Mouse (Mus musculus) adipocyte (in vitro differentiated cells): Measurements from ENCODE around the gene Scfd2.

ENCODE experiments used
- DNase-seq: peaks from one replicate; pipeline ENCODE4 v3.0.0-alpha.2; 2016; ENCODE audit warnings: low spot score

Gene Scfd2

DNA sequence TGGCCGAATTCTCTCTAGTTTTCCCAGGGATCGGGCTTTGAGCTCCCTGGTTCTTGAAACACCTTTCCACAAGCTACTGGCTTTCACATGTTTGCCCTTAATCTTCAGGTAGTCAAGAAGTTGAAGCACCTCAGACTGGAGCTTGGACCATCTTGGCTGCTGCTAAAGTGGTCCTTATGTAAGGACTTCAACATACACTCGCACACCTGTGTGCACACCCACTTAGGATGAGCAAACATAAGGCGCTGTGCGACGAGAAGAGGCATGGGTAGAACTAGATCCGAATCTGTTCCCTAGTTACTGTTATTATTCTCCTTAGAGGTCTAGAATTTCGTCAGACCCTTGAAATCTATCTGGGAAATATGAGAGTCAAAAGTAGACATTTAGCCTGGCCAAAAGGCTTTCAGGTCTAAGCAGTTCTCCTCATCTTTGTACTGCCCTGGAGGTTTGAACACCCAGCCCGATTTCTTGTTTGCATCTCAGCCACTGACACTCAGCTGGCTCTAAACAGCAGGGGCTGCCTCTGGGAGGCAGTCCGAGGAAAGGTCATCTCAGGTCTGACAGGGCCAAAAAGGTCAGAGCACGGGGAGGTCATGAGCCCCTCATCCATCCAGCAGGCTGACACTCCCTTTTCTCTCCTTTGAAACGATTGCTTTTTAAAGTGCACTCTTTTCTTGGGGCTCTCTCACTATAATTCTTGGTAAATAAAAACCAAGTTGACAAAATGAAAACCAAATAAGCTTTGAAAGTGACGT lies 290.5 kb downstream of the Scfd2 start:
- DNase-seq, result no peak

DNA sequence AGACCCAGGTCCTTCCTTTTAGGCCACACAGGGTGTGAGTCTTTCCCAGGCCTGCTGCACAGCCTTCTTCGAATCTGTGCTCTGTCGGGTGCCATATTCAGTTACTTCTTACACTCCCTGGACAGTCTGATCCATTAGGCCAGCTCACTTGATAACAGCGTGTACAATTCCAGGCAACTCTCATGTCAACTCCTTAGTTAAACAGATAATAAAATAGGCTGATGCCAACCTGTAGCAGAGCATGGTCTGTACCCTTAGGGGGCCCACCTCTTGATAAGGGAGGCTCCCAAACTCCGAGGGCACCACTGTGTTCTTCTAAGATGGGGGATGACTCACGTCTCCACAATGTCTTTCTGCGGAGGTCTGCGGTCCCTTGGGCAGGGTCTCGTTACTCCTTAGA lies 291.3 kb downstream of the Scfd2 start:
- no peak for DNase-seq

DNA sequence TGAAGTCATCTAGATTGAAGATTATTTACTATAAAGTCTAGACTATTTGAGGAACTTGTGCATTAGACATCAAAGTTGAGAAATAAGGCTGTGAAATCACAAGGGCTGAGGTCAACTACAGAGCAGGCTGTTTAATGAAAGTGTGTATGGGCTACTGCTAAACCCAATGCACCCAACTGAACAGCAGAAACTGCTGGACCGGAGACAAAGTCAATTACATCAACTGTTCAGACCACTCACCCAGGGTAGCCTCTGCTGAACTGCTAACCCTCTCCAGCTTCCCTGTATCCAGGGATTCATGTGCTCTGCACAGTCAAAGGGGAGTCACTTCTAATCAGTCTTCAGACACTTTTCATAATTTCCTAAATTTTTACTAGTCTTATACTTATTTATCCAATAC lies 292.2 kb downstream of the Scfd2 start:
- no peak for DNase-seq

DNA sequence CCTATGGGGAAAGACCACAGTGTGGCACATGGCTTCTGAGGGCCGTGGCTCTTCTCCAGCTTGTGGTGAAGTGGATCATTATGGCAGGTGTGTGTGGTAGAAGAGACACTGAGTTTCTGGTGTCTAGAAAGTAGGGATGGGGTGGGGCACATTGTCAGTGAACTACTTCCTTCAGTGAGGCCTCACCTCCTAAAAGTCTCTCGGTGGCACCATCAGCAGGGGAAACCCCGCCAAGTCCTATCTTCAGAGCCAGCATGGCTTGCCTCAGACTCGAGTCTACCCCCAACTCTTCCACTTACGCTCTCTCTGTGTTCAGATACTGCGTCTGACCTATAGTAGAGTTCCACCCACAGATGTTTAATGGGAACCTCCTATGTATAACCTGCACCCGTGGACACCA lies 297.8 kb downstream of the Scfd2 start:
- DNase-seq, result no peak

DNA sequence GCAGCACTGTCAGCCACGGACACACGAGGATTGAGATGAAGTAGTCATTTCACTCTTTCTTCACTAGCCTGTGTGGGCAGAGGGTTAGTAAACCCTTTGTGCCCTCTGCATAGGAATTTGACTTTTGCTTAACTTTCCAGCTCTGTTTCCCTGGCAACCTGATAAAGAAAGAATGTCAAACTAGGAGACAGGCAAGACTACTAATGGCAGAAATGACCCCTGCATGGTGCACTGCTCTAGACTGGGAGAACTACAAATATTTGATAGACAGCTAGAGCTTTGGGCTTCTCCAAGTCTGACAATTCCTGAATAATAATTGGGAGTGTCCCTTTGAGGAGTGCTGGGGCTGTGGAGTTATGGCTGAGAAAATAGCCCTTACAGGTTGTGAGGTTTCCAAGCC lies 301.0 kb downstream of the Scfd2 start:
- DNase-seq, result peak; percentile 66

DNA sequence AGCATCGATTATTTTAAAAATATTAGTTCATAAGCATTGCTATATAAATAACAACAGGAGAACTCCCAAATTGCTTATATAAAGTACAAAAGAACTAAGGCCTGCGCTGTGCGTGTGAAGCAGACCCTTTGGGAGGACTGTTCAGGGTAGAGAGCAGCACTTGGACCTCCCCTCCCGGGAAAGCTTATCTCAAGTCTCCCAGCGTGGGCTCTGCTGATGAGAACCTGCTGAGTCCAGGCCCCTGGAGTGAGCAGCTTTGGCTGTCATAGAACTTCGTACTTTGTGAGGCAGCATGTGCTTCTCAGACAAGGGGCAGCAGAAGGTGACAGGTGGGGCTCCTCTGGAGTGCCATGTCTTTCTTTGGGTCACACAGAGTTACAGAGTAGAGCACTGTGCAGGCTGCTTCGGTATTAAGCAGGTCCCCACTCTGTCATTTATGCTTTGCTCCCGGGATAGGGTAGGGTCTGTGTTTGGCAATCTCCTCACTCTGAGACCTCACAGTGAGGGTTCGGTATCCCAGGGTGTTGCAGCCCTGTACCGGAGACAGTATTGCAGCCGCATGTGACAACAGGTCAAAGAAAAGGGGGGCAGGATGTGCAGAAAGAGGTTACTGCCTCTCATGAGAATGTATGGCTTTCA lies 301.7 kb downstream of the Scfd2 start:
- no peak for DNase-seq

DNA sequence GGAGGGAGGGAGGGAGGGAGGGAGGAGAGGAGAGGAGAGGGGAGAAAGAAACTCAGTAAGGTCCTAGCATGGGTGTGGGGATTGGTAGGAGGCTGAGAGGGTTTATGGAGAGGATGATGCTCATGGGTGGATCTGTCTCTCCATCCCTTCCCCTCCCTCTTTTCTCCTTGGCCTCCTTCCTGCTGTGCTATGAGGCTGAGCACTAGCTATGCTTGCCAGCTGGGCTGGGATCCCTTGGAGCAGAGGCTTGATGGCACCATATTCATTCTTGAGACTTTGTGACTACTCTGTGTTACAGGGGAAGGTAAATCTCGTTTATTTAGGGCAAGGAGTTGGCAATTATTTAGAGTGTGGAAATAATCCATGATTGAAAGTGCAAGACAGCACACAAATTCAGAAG lies 302.6 kb downstream of the Scfd2 start:
- peak; percentile 67 for DNase-seq

DNA sequence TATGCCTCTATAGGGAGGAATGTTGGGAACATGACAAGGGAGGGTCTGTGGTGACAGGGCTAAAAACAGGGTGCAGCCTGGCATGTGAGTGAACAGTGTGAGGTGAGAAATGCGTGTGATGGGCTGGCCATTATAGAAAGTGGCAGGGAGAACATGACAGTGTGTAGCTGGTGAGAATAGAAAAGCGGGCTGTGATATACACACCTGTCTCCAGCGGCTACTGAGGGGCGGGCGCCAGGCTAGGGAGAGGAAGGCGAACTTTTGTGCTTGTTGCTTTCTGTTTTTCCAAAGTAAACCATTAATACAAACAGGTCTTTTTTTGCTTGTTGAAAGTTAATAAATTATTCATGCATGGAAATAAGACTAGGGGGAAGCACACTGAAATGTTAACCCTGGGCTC lies 304.2 kb downstream of the Scfd2 start:
- DNase-seq, result no peak

DNA sequence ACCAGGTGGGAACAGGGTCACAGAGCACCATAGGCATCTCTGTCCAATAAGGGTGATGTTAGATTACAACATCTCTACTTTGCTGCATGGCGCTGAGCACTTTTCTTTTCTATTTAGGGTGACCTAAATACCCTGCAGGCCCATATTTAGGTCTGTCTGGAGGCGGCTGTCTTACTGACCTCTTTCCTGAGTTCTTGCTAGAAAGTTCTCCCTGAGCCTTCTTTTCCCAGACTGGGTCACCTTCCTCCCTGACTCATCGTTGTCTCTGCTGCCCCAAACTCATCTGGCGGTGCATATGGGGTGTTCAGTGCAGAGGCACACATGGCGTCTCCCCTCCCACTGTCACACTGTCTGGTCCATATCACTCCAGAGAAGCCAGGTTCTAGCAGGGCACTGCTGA lies 305.4 kb downstream of the Scfd2 start:
- no peak for DNase-seq

DNA sequence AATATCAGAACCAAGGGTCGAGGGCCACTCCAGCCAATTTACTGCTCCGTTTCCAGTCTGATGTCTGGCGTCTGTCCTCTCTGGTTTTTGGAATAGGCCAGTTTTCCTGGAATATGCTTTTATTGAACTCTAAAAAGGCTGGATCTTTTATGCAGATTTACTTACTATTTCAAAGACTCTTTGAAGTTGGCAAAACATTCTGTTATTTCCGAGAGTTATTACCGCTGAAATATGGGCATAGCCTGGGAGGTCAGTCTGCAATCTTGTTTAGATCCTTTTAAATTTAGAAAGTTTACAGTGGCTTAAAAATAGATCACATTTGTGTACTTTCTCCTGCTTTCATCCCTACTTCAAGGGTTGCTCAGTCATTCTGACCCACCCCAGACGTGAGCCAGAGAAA lies 307.1 kb downstream of the Scfd2 start:
- no peak for DNase-seq

DNA sequence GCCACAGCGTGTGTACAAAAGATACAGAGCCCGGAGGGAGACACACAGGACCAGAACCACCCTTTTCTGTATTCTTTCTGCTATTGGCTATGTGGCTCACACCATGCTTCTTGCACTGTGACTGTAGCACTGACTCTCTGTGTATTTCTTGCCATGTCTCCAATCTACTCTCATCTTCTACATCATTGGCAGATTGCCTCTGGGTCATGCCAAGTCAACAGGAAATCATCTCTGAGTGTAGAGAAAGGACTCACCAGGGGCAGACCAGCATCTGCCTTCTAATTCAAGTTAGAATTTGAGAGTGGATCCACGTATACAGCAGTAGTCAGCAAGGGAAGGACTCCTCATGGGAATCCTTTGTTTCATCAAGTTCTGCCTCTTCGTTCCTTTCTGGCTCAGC lies 308.9 kb downstream of the Scfd2 start:
- peak; percentile 85 for DNase-seq

DNA sequence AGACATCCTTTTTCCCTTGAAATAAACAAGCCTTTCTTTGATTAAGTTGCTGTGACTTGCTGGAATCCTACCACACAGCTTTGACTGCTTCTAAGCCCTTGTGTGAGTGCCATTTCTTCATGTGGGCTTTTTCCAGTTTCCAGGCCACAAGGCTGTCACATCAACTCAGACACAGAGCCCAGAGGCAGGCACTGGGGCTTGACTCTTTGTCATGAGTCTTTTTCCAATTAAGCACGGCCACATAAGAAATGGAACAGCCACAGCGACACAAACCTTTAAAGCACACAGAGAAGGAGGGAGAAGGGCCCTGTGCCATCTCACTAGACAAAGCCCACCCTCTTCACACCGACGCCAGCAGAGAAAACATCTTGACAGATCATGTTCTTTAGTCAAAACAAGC lies 313.0 kb downstream of the Scfd2 start:
- DNase-seq, result no peak

DNA sequence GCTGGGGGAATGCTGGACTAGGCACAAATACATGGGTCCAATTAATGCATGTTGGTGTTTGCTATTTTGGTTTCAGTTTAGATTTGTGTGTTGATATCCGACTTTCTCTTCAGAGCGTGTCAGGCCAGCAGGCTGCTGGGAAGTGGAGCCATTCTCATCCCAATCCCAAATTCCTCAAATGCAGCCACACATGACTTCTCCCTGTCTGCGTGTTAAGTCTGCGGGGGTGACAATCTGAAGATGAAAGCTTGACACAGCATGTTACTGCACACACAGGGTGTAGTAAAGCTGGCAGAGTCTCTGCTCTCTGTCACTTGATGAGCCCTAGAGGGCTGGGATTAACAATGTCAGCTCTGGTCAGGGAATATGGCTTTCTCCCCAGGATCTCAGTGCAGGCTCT lies 316.4 kb downstream of the Scfd2 start:
- no peak for DNase-seq

DNA sequence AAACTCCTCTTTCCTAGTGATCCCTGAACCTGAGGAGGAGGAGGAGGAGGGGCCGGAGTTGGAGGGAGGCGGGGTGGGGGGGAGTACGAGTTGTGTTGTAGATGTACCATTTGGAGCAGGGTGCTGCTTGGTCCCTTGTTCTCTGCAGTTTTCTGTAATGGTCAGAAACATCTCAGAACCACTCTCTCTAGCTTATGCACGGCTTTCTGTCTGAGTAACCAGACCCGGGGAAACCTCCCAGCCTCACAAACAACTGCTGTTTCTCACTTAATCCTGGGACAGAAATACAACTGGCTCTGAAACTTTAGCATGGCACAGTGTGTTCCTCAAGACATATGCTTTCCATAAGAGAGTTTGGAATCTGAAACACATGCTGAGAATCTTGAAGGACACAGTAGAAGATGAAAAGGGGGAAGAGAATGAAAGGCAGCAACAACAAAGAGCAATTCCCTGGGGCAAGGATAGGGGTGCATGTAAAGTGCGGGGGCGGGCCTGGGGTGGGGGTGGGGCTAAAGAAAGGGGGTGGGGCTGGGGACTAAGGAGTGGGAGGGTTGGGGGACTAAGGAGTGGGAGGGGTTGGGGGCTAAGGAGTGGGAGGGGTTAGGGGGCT lies 317.0 kb downstream of the Scfd2 start:
- DNase-seq, result no peak

DNA sequence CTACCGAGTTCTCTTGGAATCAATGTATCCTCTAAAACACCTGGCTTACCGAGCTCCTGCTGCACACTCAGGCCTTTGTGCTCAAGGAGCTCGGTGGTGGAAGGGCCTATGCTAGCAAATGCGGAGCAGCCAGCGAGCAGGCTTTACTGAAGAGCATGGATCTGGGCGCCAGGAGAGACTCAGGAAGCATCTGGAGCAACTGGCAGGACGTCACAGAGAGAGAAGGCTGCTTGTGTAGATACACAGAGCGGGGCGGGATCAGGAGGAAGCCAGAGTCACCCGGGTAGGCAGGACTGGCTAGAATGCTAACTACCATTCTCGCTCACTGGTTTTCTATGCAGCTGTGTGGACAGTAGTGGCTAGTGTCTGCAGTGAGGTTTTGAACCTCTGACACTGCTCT lies 320.2 kb downstream of the Scfd2 start:
- DNase-seq, result no peak

DNA sequence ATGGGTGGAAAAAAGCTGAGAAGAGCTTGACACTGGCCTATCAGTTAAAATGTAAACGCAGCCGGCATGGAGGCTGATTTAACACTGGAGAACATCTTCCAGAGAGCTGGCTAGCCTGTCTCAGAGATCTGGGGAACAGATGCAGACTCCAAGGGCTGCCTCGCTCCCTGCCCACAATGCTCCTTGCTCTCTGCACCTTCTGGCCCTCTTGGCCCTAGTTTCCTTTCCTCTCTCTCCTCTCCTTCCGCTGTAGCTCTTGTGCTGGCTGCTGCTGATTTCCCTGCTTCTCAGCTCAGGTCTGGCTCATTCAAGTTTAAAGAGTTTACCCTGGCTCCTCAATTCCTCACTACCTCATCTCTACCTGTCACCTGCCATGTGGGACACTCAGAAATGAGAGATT lies 321.9 kb downstream of the Scfd2 start:
- DNase-seq, result peak; percentile 70

DNA sequence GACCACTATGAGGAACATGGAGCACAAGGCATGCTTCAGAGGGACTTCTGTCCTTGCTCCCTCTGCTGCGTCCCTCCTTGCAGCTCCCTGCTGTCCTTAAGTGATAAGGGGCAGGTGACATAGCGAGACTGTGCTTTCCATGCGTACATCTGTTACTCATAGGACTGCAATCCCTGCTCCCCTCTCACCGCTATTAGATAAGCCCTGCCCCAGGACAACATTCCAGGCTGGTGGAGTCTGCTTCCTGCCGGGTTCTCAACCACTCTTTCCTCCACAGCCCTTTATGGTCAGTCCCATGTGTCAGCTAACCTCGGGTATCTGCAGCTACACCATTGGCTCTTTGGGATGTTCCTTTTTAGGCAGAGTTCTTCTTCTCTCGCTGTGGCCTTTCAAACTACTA lies 323.1 kb downstream of the Scfd2 start:
- DNase-seq, result no peak

DNA sequence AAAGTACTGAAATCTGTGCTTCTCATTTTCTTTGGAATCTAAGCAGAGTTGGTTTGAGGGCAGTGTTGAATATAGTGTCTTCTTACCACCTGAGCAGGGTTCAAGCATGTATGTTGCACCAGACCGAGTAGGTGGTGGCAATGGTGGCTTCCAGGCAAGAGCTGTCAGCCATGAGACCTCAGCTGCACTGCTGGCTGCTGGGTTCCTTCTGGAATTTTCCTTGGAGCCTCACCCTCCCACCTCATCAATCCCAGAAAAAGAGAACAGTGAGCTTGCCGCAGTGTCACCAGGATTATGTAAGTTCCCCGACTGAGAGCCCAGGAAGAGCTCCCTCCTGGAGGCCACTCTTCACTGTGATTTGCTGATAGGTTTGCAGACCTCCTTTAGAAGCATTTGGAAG lies 324.4 kb downstream of the Scfd2 start:
- no peak for DNase-seq

DNA sequence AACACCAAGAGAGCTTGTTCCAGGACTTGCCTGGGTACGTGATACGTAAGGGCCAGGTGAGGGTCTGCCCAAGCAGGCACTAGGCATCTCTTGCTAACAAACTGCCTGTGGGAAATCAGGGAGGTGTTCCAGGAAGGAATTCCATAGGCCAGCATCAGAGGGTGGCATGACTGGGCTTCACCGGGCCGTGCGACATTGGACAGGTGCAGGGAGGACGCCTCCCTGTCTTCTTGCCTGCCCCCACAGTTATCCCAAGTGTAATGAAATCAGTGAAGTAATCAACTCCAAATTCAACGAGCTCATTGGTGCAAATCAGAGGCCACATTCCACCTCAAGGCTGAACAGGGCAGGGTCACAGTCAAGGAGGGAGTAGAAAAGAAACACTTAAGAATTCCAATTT lies 324.9 kb downstream of the Scfd2 start:
- DNase-seq, result no peak

DNA sequence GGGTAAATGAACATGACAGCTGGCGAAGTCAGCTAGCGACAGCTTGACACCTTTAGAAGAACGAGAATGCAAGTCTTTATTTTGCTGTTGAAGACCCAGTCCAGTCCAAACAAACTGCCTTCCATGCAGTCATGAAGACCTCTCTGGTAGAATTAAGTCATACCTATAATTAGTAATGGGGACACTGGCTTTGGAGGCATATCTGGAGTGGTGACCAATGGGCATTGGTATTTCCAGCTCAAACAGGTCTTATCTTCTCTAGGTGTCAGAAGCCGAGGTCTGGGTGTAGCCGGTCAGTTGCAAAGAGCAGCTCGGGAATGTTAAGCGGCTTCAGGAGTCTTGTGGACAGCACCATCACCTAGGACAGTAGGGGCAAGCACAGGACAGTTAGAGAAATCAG lies 325.5 kb downstream of the Scfd2 start:
- DNase-seq, result no peak

DNA sequence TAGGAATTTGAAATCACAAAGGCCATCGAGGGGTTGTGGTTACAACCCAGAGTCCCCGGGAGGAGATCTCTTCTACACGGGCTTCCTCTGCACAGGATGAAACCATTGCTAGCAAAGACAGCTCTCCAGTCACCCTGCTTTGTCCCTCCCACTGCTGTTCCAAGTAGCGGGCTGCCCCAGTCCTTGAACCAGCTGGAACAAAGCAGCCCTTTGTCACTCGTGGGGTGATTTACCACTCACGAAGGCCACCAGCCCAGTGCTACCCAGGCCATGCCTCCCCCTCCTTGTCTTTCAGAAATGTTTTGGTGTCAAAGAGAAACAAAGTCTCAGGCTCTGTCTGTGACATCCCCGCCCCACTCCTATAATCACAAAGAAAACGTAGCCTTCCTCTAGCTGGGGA lies 326.1 kb downstream of the Scfd2 start:
- no peak for DNase-seq

DNA sequence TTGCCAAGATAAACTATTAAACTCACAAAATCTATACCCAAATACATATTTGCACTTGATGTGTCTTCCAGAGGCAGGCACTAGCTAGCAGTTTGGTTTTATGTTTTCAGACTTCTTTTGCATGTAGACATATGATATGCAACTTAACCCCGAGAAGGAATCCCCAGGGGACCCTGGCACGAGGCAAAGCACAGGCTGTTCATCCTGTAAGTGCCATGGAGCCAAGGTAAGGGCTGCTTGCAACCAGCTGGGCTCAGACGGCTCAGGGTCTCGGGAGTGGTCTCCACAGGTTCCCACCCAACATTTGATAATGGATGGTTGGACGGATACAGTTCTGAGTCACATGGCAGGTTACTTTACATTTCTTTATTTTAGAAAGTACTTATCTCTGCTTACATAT lies 327.1 kb downstream of the Scfd2 start:
- DNase-seq, result no peak

DNA sequence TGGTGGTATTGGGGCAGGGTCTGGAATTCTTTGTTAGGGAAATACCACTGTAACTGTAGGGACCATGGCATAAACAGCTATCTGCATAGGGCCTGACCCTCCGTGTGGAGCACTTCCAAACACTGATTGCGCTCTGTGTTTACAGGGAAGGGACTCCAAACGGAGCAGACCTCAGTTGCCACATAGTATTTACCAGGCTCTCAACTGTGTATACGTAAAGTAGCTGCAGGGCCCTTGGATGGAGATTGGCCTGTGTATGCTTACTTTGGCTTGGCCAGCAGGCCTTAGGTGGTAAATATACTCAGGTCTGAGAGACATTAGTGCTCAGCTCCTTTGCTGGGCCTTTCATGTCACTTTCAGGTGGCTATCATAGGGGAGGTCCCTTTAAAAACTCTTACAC lies 329.0 kb downstream of the Scfd2 start:
- no peak for DNase-seq
